ENCODE assay signal across 31 mouse cellular contexts in the genomic region with DNA sequence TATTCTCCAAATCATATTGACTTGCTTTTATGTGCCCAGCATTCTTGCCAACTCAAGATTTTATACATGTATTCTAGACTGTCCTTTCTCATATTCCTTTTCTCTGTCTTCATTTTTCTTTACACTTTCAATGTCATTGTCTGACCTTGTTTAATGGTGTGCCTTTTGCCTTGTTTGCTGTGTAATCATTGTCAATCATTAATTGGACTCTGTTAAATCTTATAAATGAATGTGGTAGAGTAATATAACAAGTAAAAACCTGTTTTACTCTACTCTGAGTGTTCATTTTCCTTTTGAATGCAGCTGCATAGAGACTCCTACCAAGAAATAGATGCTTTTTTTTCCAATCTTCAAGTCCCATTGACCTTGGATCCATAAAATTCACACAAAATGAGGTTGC.
"Had no signal": no experiment of that assay in that cellular context is flagged by ENCODE, and none has a peak within 500 bp of the region (broad histone marks: within the 10 kb centered on the region; RNA-seq: fewer than 3 reads in every experiment).

No protein-coding gene starts in this region.

- H3K9me3 ChIP-seq: heart, embryonic 10.5 days; heart, embryonic 12.5 days; heart, embryonic 13.5 days; heart, embryonic 15.5 days; hindbrain, embryonic 10.5 days; hindbrain, embryonic 12.5 days; hindbrain, embryonic 13.5 days; hindbrain, embryonic 15.5 days; intestine, embryonic 15.5 days; kidney, embryonic 15.5 days had no signal

- H3K27me3 ChIP-seq: heart, embryonic 12.5 days; heart, embryonic 13.5 days; heart, embryonic 15.5 days; hindbrain, embryonic 12.5 days; hindbrain, embryonic 13.5 days; hindbrain, embryonic 15.5 days; intestine, embryonic 15.5 days; kidney, embryonic 15.5 days had no signal

- DNase-seq: heart, adult 18-20 months; heart, adult 2 months; heart, postnatal 10 days; heart, postnatal 14 days; heart, postnatal 36 days; heart, postnatal 4 days; kidney, adult 11 months; kidney, adult 18-20 months; kidney, postnatal 10 days; kidney, postnatal 25 days; layer of hippocampus, adult 9-11 months; layer of hippocampus, postnatal 36 days had no signal

- H3K9ac ChIP-seq: heart, embryonic 12.5 days; heart, embryonic 13.5 days; heart, embryonic 15.5 days; hindbrain, embryonic 12.5 days; hindbrain, embryonic 13.5 days; hindbrain, embryonic 14.5 days; hindbrain, embryonic 15.5 days; intestine, embryonic 15.5 days; kidney, embryonic 15.5 days had no signal

- H3K27ac ChIP-seq: heart, adult 2 months; heart, embryonic 10.5 days; heart, embryonic 13.5 days; heart, embryonic 15.5 days; hindbrain, embryonic 10.5 days; hindbrain, embryonic 12.5 days; hindbrain, embryonic 13.5 days; hindbrain, embryonic 14.5 days; hindbrain, embryonic 15.5 days; hindbrain, postnatal 0 days; intestine, embryonic 15.5 days; kidney, embryonic 15.5 days; layer of hippocampus, adult 2 months; left cerebral cortex, adult 2 months had no signal

- H3K4me1 ChIP-seq: heart, embryonic 10.5 days; heart, embryonic 12.5 days; heart, embryonic 13.5 days; heart, embryonic 15.5 days; hindbrain, embryonic 10.5 days; hindbrain, embryonic 12.5 days; hindbrain, embryonic 13.5 days; hindbrain, embryonic 15.5 days; intestine, embryonic 15.5 days; kidney, embryonic 15.5 days had no signal

- H3K36me3 ChIP-seq: heart, embryonic 10.5 days; heart, embryonic 12.5 days; heart, embryonic 13.5 days; heart, embryonic 15.5 days; hindbrain, embryonic 10.5 days; hindbrain, embryonic 12.5 days; hindbrain, embryonic 13.5 days; hindbrain, embryonic 15.5 days; intestine, embryonic 15.5 days; kidney, embryonic 15.5 days had no signal

- H3K4me3 ChIP-seq: heart, adult 2 months; heart, embryonic 10.5 days; heart, embryonic 12.5 days; heart, embryonic 13.5 days; heart, embryonic 15.5 days; hindbrain, embryonic 10.5 days; hindbrain, embryonic 12.5 days; hindbrain, embryonic 13.5 days; hindbrain, embryonic 15.5 days; intestine, embryonic 15.5 days; kidney, embryonic 15.5 days; layer of hippocampus, adult 2 months; left cerebral cortex, adult 2 months had no signal

- ATAC-seq: hindbrain, embryonic 16.5 days; hindbrain, postnatal 0 days; inflammation-experienced regulatory T-cells, adult 6 months; intestine, embryonic 15.5 days; intestine, embryonic 16.5 days; intestine, postnatal 0 days had no signal

- H3K4me2 ChIP-seq: heart, embryonic 11.5 days; heart, embryonic 12.5 days; heart, embryonic 13.5 days; heart, embryonic 15.5 days; hindbrain, embryonic 12.5 days; hindbrain, embryonic 13.5 days; hindbrain, embryonic 14.5 days; hindbrain, embryonic 15.5 days; intestine, embryonic 15.5 days; kidney, embryonic 15.5 days had no signal
